Mouse (Mus musculus) embryonic facial prominence, embryonic 14.5 days (tissue): ENCODE measurements around the gene Atox1. TPM values are rescaled to one million over a fixed set of nuclear protein-coding genes. Genes with fewer than 3 reads are reported as not detected.

Experiments used
- ATAC-seq: fragments of 200-750 bp; cut with Nextera tagmentation; 2 replicates; pipeline ENCODE4 v1.8.0; 2017; ENCODE audit warnings: low read depth, moderate number of reproducible peaks, moderate TSS enrichment
- DNase-seq: peaks from one replicate; pipeline ENCODE4 v3.0.0-alpha.2; 2015; ENCODE audit warnings: low spot score
- H3K27ac ChIP-seq: fragments of 300-500 bp; sonication (generic); replicated peaks from 2 replicates; pipeline ENCODE4 v1.5.1; 2014; ENCODE audit warnings: low read depth, mild to moderate bottlenecking, low read length, moderate library complexity
- H3K27me3 ChIP-seq: fragments of 300-500 bp; sonication (generic); replicated peaks from 2 replicates; pipeline ENCODE4 v1.6.1; 2014; ENCODE audit warnings: low read length; ENCODE audit not compliant: control insufficient read depth, insufficient read depth
- H3K36me3 ChIP-seq: fragments of 300-500 bp; sonication (generic); 2 replicates; pipeline ENCODE4 v1.6.1; 2014; ENCODE audit warnings: low read length, mixed read lengths; ENCODE audit not compliant: control insufficient read depth, insufficient read depth
- H3K4me1 ChIP-seq: fragments of 300-500 bp; sonication (generic); 2 replicates; pipeline ENCODE4 v1.6.1; 2014; ENCODE audit warnings: antibody characterized with exemption, low read length; ENCODE audit not compliant: control insufficient read depth, insufficient read depth
- H3K4me2 ChIP-seq: fragments of 300-500 bp; sonication (generic); 2 replicates; pipeline ENCODE4 v1.6.1; 2014; ENCODE audit warnings: low read depth, mild to moderate bottlenecking, low read length, moderate library complexity, mixed read lengths
- H3K4me3 ChIP-seq: fragments of 300-500 bp; sonication (generic); 2 replicates; pipeline ENCODE4 v1.5.1; 2014; ENCODE audit warnings: low read depth, mild to moderate bottlenecking, low read length
- H3K9ac ChIP-seq: fragments of 300-500 bp; sonication (generic); 2 replicates; pipeline ENCODE4 v1.6.1; 2014; ENCODE audit warnings: low read depth, mild to moderate bottlenecking, low read length, moderate library complexity, mixed read lengths
- H3K9me3 ChIP-seq: fragments of 300-500 bp; sonication (generic); 2 replicates; pipeline ENCODE4 v1.6.1; 2016; ENCODE audit warnings: low read length; ENCODE audit not compliant: control insufficient read depth
- WGBS: fragments of 180-500 bp; shearing (Covaris S2); extraction: QIAGEN DNeasy Blood & Tissue Kit; methylation state at CpG from one replicate; pipeline ENCODE4 v1.1.7; 2014; 5-methylcytosine and 5-hydroxymethylcytosine counted together
- polyA plus RNA-seq: library from polyadenylated mRNA; unstranded; fragments of >200 nt; fragmentation: Nextera tagmentation; extraction: Ambion mirVana; gene quantifications from 2 replicates; pipeline ENCODE4 v1.2.1, GENCODE M21; 2014

The Atox1 gene
- polyA plus RNA-seq, 1 experiment from 2014 or later, result 416 TPM

DNA sequence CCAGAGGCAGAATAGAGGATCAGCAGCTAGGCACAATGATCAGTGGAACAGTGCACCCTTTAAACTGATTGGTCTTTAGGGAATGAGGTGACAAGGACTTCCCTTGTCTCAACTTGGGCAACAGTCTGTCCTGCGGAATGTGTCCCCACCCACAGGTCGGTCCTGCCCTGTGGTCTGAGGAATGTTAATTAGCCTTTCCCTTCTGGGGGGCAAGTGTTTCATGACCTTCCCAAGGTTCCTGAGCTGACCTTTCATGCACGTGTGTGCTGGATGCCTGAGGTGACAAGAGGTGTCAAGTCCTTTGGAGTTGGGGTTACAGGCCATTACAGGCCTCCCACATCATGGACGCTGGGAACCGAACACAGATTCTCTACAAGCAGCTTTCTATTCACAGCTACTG lies 21.3 kb downstream of the Atox1 start:
- Histone ChIP-seq H3K9ac (no peak overlapping the region), H3K4me3 (no peak overlapping the region), H3K4me2 (no peak overlapping the region), H3K27ac (no peak overlapping the region), H3K4me1 (0 out of 2 replicates have a peak, but pooled peaks cover 3% of the 10 kb centered on the region), H3K9me3 (no peaks in the 10 kb centered on the region), H3K36me3 (no peaks in the 10 kb centered on the region), H3K27me3 (no peaks in the 10 kb centered on the region)
- 54% methylated on average over 5 of the region's 5 CpGs for WGBS
- no peak for ATAC-seq
- no peak for DNase-seq

GRCm38 (mm10) chr11:55438031-55438430 lies 23.0 kb downstream of the Atox1 start:
- Histone ChIP-seq H3K9ac (no peak overlapping the region), H3K4me2 (no peak overlapping the region), H3K4me1 (no peaks in the 10 kb centered on the region), H3K9me3 (no peaks in the 10 kb centered on the region), H3K4me3 (no peak overlapping the region), H3K36me3 (no peaks in the 10 kb centered on the region), H3K27me3 (no peaks in the 10 kb centered on the region), H3K27ac (no peak overlapping the region)
- no peak for ATAC-seq
- DNase-seq, result no peak
- WGBS, result 29% methylated on average over 4 of the region's 4 CpGs

GRCm38 (mm10) chr11:55436089-55436488 lies 24.9 kb downstream of the Atox1 start:
- Histone ChIP-seq H3K27ac (no peak overlapping the region), H3K9me3 (no peaks in the 10 kb centered on the region), H3K27me3 (no peaks in the 10 kb centered on the region), H3K9ac (no peak overlapping the region), H3K4me1 (no peaks in the 10 kb centered on the region), H3K36me3 (no peaks in the 10 kb centered on the region), H3K4me2 (no peak overlapping the region), H3K4me3 (no peak overlapping the region)
- no peak for DNase-seq
- WGBS, result 87% methylated on average over 6 of the region's 6 CpGs
- ATAC-seq, result no peak

GRCm38 (mm10) chr11:55432981-55433380 lies 28.1 kb downstream of the Atox1 start:
- 43% methylated on average over 3 of the region's 3 CpGs for WGBS
- H3K9ac ChIP-seq, result no peak overlapping the region
- H3K4me1 ChIP-seq, result peaks cover 8% of the 10 kb centered on the region
- no peaks in the 10 kb centered on the region for H3K9me3 ChIP-seq
- DNase-seq, result peak; percentile 73
- H3K27me3 ChIP-seq, result no peaks in the 10 kb centered on the region
- no peak overlapping the region for H3K4me2 ChIP-seq
- peak overlapping the region; percentile 25; the same call in 1 of the 2 replicates for H3K27ac ChIP-seq
- H3K36me3 ChIP-seq, result no peaks in the 10 kb centered on the region
- no peak for ATAC-seq
- no peak overlapping the region for H3K4me3 ChIP-seq

DNA sequence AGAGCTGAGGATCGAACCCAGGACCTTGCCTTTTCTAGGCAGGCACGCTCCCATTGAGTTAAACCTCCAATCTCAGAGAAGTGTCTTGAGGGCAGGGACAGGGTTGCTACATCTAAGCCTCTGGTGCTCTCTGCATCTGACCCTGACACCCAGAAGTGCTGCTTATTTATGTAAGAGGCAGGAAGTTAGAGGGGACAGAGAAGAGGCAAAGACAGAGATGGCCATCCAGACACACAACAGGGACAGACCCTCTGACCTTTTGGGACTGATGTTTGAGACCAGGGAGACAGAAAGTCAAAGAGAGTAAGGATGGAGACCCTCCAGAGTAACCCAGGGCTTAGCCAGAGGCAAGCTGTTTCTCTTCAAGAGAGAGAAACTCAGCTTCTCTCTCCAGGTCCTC lies 31.1 kb downstream of the Atox1 start:
- ATAC-seq (no peak), DNase-seq (no peak)
- Histone ChIP-seq H3K9ac (no peak overlapping the region), H3K4me2 (no peak overlapping the region), H3K27ac (no peak overlapping the region), H3K36me3 (no peaks in the 10 kb centered on the region), H3K9me3 (no peaks in the 10 kb centered on the region), H3K27me3 (no peaks in the 10 kb centered on the region), H3K4me1 (peaks cover 17% of the 10 kb centered on the region), H3K4me3 (no peak overlapping the region)
- WGBS, result 88% methylated on average over 2 of the region's 2 CpGs

GRCm38 (mm10) chr11:55428186-55429012 lies 32.6 kb downstream of the Atox1 start:
- peak; percentile 93 for ATAC-seq
- DNase-seq, result peak; percentile 97
- Histone ChIP-seq H3K9me3 (no peaks in the 10 kb centered on the region), H3K4me1 (peaks cover 32% of the 10 kb centered on the region), H3K36me3 (no peaks in the 10 kb centered on the region), H3K27me3 (no peaks in the 10 kb centered on the region), H3K4me3 (no peak overlapping the region), H3K9ac (peak overlapping the region; percentile 55), H3K27ac (peak overlapping the region; percentile 91), H3K4me2 (peak overlapping the region; percentile 2; the same call in 1 of the 2 replicates)
- 25% methylated on average over 16 of the region's 16 CpGs for WGBS

GRCm38 (mm10) chr11:55424746-55425360 lies 36.2 kb downstream of the Atox1 start:
- 65% methylated on average over 8 of the region's 8 CpGs for WGBS
- DNase-seq (peak; percentile 61), ATAC-seq (no peak)
- Histone ChIP-seq H3K4me2 (no peak overlapping the region), H3K4me1 (peaks cover 41% of the 10 kb centered on the region), H3K36me3 (no peaks in the 10 kb centered on the region), H3K4me3 (no peak overlapping the region), H3K27ac (peak overlapping the region; percentile 86), H3K9me3 (no peaks in the 10 kb centered on the region), H3K9ac (peak overlapping the region; percentile 15; the same call in 1 of the 2 replicates), H3K27me3 (no peaks in the 10 kb centered on the region)

- Histone ChIP-seq H3K36me3 (no peaks in the 10 kb centered on the region), H3K27me3 (no peaks in the 10 kb centered on the region), H3K4me2 (no peak overlapping the region), H3K4me3 (no peak overlapping the region), H3K9me3 (no peaks in the 10 kb centered on the region), H3K9ac (no peak overlapping the region; the same call in 1 of the 2 replicates), H3K4me1 (peaks cover 40% of the 10 kb centered on the region), H3K27ac (peak overlapping the region; percentile 86)
- WGBS, result 12% methylated on average over 4 of the region's 4 CpGs
- peak; percentile 58 for ATAC-seq
- DNase-seq, result peak; percentile 92
Measured at GRCm38 (mm10) chr11:55423756-55424155, 37.3 kb downstream of the Atox1 start.
